Mouse (Mus musculus) mammary gland, adult 2 months (tissue): ENCODE measurements around the gene Ebna1bp2. TPM values are rescaled to one million over a fixed set of nuclear protein-coding genes. Genes with fewer than 3 reads are reported as not detected.

Experiments
- polyA plus RNA-seq: library from polyadenylated mRNA; depleted of rRNA; stranded (reverse); fragments of >200 nt; gene quantifications from 2 replicates; pipeline ENCODE4 v1.2.3, GENCODE M21; 2012; ENCODE audit warnings: low replicate concordance; rRNA removed

Gene Ebna1bp2
- polyA plus RNA-seq = 9.8 and 13.4 TPM in 2 replicates

GRCm38 (mm10) chr4:118620279-118620966 lies at the start of gene Ebna1bp2, which contains the start of gene Cfap57:
Gene Ebna1bp2, plus strand, starts transcription at chr4:118620799.
Gene Cfap57, minus strand, starts transcription at chr4:118620777.

DNA sequence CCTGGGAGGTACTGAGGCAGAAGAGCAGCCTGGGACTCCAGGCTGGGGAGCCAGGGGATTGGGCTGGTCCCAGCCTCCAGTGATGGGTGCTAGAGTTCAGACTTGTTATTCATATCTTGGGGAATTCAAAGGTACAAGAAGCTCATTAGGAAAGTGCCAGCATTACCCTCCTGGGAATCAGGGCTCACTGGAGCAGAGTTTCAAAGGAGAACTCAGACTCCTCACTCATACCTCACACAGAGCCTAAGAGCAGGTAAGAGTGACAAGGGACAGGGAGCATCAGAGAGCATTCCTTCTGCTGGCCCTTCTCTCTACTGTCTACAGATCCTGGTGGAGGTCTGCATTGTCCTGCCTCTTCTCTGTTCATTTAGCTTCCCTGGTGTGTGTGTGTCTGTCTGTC lies 38.1 kb downstream of the Ebna1bp2 start, which contains the start of gene Olfr62:
Olfr62 (plus strand) TSS at position 301 of the 400 bp plus-strand sequence.

Other genes with a start within 250 kb of the Ebna1bp2 start
- 25.6 and 37.1 TPM in 2 replicates for gene Szt2, start 211.5 kb upstream of the Ebna1bp2 start, polyA plus RNA-seq
- 18.0 and 34.9 TPM in 2 replicates for gene Med8, start 211.5 kb upstream of the Ebna1bp2 start, polyA plus RNA-seq
- 173 and 250 TPM in 2 replicates for gene Elovl1, start 192.7 kb upstream of the Ebna1bp2 start, polyA plus RNA-seq
- gene Cdc20, start 183.4 kb upstream of the Ebna1bp2 start, polyA plus RNA-seq = 5.6 and 9.2 TPM in 2 replicates
- 0.07 and 0.18 TPM in 2 replicates for gene Mpl, start 163.3 kb upstream of the Ebna1bp2 start, polyA plus RNA-seq
- 48.7 and 75.0 TPM in 2 replicates for gene Tie1, start 130.7 kb upstream of the Ebna1bp2 start, polyA plus RNA-seq
- 8.1 and 9.7 TPM in 2 replicates for gene 2610528J11Rik, start 93.8 kb upstream of the Ebna1bp2 start, polyA plus RNA-seq
- 13.6 and 13.7 TPM in 2 replicates for gene Tmem125, start 76.8 kb upstream of the Ebna1bp2 start, polyA plus RNA-seq
- gene Cfap57, start within 50 bp of the Ebna1bp2 start, polyA plus RNA-seq = 0.16 TPM in 1 of 2 replicates, not detected in the other
- not detected in 2 replicates for gene Olfr62, start 38.2 kb downstream of the Ebna1bp2 start, polyA plus RNA-seq
- gene Olfr1342, start 72.0 kb downstream of the Ebna1bp2 start, polyA plus RNA-seq = 0.23 TPM in 1 of 2 replicates, not detected in the other
- gene Olfr1341, start 82.7 kb downstream of the Ebna1bp2 start, polyA plus RNA-seq = not detected in 2 replicates
- gene Olfr1340, start 99.3 kb downstream of the Ebna1bp2 start, polyA plus RNA-seq = not detected in 2 replicates
- not detected in 2 replicates for gene Olfr1339, start 111.4 kb downstream of the Ebna1bp2 start, polyA plus RNA-seq
- not detected in 2 replicates for gene Olfr1338, start 137.9 kb downstream of the Ebna1bp2 start, polyA plus RNA-seq
- not detected in 2 replicates for gene Olfr1337, start 161.8 kb downstream of the Ebna1bp2 start, polyA plus RNA-seq
- not detected in 2 replicates for gene Olfr1335, start 189.1 kb downstream of the Ebna1bp2 start, polyA plus RNA-seq
- gene Olfr1333, start 215.5 kb downstream of the Ebna1bp2 start, polyA plus RNA-seq = not detected in 2 replicates
- gene Olfr1331, start 243.8 kb downstream of the Ebna1bp2 start, polyA plus RNA-seq = not detected in 2 replicates